Mouse (Mus musculus) layer of hippocampus, adult 8-10 months (tissue): ENCODE measurements around the gene Fam162a. TPM values are rescaled to one million over a fixed set of nuclear protein-coding genes. Genes with fewer than 3 reads are reported as not detected.
"Not testable (repeated sequence)": the region's sequence is repeated elsewhere in the genome, so short reads cannot be mapped to it uniquely, and the experiment has no call there.

Experiments used
- DNase-seq, 2 experiments: peaks; one replicate each; pipeline ENCODE4 v3.0.0; 2022; ENCODE audit warnings: low spot score in 2 of 2
- total RNA-seq, 4 experiments: library from RNA; stranded (reverse); gene quantifications; 2 replicates each; pipeline ENCODE4 v1.2.4; 2022

The Fam162a gene
- total RNA-seq = 10 to 100 TPM; 79.8 to 84.1 (median 82.1) TPM

- DNase-seq = peak; percentile 88 to 90
Measured at GRCm38 (mm10) chr16:36071450-36072379, at the start of gene Fam162a, which contains the start of gene Ccdc58. Fam162a (minus strand) TSS chr16:36071594. Ccdc58 (plus strand) TSS chr16:36071685.

- not testable (repeated sequence) for DNase-seq
Measured at GRCm38 (mm10) chr16:36115751-36116150, 44.4 kb upstream of the Fam162a start.

- not testable (repeated sequence) for DNase-seq
Measured at GRCm38 (mm10) chr16:36111486-36111885, 40.1 kb upstream of the Fam162a start.

GRCm38 (mm10) chr16:36102211-36102610 is 30.8 kb upstream of the Fam162a start:
- DNase-seq = no peak

- DNase-seq = no peak
Measured at GRCm38 (mm10) chr16:36101526-36101925, 30.1 kb upstream of the Fam162a start.

GRCm38 (mm10) chr16:36097813-36098499 is 26.6 kb upstream of the Fam162a start:
- DNase-seq = not testable (repeated sequence)

GRCm38 (mm10) chr16:36094079-36094478 is 22.7 kb upstream of the Fam162a start:
- DNase-seq = no peak

GRCm38 (mm10) chr16:36090785-36091509 is 19.6 kb upstream of the Fam162a start:
- no peak for DNase-seq

GRCm38 (mm10) chr16:36089850-36090616 is 18.6 kb upstream of the Fam162a start:
- no peak for DNase-seq

GRCm38 (mm10) chr16:36089065-36089464 is 17.7 kb upstream of the Fam162a start:
- DNase-seq = no peak

GRCm38 (mm10) chr16:36087846-36088245 is 16.5 kb upstream of the Fam162a start:
- no peak for DNase-seq

GRCm38 (mm10) chr16:36079916-36080315 is 8.5 kb upstream of the Fam162a start:
- no peak for DNase-seq

GRCm38 (mm10) chr16:36074772-36075171 is 3.4 kb upstream of the Fam162a start:
- no peak for DNase-seq

- no peak for DNase-seq
Measured at GRCm38 (mm10) chr16:36072410-36073011, 1.1 kb upstream of the Fam162a start.

GRCm38 (mm10) chr16:36071071-36071449 is 334 bp downstream of the Fam162a start:
- no peak for DNase-seq

GRCm38 (mm10) chr16:36069819-36070575 is 1.4 kb downstream of the Fam162a start:
- DNase-seq = no peak

GRCm38 (mm10) chr16:36068356-36068755 is 3.0 kb downstream of the Fam162a start:
- DNase-seq = no peak

GRCm38 (mm10) chr16:36067694-36068093 is 3.7 kb downstream of the Fam162a start:
- no peak for DNase-seq

- no peak for DNase-seq
Measured at GRCm38 (mm10) chr16:36064904-36065303, 6.5 kb downstream of the Fam162a start.

GRCm38 (mm10) chr16:36063315-36063714 is 8.1 kb downstream of the Fam162a start:
- no peak for DNase-seq
